Mouse (Mus musculus): ENCODE data around the gene Parp8.

DNA sequence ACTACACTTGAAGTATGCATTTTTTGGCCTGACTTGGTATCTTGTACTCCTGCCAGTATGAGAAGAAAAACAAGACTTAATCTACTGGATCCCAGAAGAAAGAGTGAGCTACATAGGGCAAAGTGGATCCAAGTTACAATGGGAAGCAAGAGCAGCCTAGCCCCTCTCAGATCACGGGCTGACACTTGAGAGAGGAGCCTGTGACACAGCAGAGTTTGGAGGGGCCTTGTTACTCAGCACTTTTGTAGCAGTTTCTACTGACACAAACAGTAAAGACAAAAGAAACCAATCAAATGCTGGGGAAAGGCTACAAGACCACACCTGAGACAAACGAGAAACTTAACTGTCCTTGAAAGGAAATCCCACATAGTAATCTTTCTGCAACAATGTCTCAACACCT is 9.8 kb upstream of the Parp8 start:
- TF ChIP-seq POLR2A (IDR thresholded peaks at IDR 0.05; ENCODE audit: extremely low read depth, insufficient read depth, low read length), result no peak
- no peak for TF ChIP-seq CTCF (IDR thresholded peaks at IDR 0.05; ENCODE audit: extremely low read depth, insufficient read depth, low read length)

Measured in cortical plate, adult 2 months (tissue).